Mouse (Mus musculus): ENCODE data around the gene Gm4027. TPM values are rescaled to one million over a fixed set of nuclear protein-coding genes. Genes with fewer than 3 reads are reported as not detected.
"Not testable (repeated sequence)": the region's sequence is repeated elsewhere in the genome, so short reads cannot be mapped to it uniquely, and the experiment has no call there.

The Gm4027 gene
- polyA plus RNA-seq (2015; fragmentation: Nextera tagmentation; extraction: Ambion mirVana): not detected in 2 replicates

GRCm38 (mm10) chr12:87618569-87618968, at the start of gene Gm4027:
Gene Gm4027, plus strand, starts transcription at chr12:87618869.
- not testable (repeated sequence) for H3K4me1 ChIP-seq (replicated peaks; ENCODE audit: control insufficient read depth, insufficient read depth, low read length); ATAC-seq; H3K4me3 ChIP-seq (replicated peaks; ENCODE audit: low read length); H3K9me3 ChIP-seq (ENCODE audit: control insufficient read depth, low read length); H3K36me3 ChIP-seq (ENCODE audit: control insufficient read depth, insufficient read depth); H3K27ac ChIP-seq (ENCODE audit: low read length); H3K9ac ChIP-seq (replicated peaks; ENCODE audit: low read depth, low read length); H3K27me3 ChIP-seq (replicated peaks; ENCODE audit: control insufficient read depth, insufficient read depth, low read length); H3K4me2 ChIP-seq (ENCODE audit: low read length)
- 84% methylated on average over 4 of the region's 7 CpGs for WGBS

- not testable (repeated sequence) for H3K36me3 ChIP-seq (ENCODE audit: control insufficient read depth, insufficient read depth); H3K27ac ChIP-seq (ENCODE audit: low read length); ATAC-seq; H3K4me2 ChIP-seq (ENCODE audit: low read length); H3K4me3 ChIP-seq (replicated peaks; ENCODE audit: low read length); H3K9me3 ChIP-seq (ENCODE audit: control insufficient read depth, low read length); H3K9ac ChIP-seq (replicated peaks; ENCODE audit: low read depth, low read length); H3K4me1 ChIP-seq (replicated peaks; ENCODE audit: control insufficient read depth, insufficient read depth, low read length); H3K27me3 ChIP-seq (replicated peaks; ENCODE audit: control insufficient read depth, insufficient read depth, low read length)
- 16% methylated on average over 2 of the region's 2 CpGs for WGBS
These were observed 17.3 kb upstream of the Gm4027 start for GRCm38 (mm10) chr12:87601388-87601787.

GRCm38 (mm10) chr12:87602388-87602787, 16.3 kb upstream of the Gm4027 start, which contains the start of gene Oog1:
Gene Oog1, plus strand, starts transcription at chr12:87602688.
- H3K4me1 ChIP-seq (replicated peaks; ENCODE audit: control insufficient read depth, insufficient read depth, low read length); H3K27me3 ChIP-seq (replicated peaks; ENCODE audit: control insufficient read depth, insufficient read depth, low read length); H3K27ac ChIP-seq (ENCODE audit: low read length); H3K36me3 ChIP-seq (ENCODE audit: control insufficient read depth, insufficient read depth); ATAC-seq; H3K9ac ChIP-seq (replicated peaks; ENCODE audit: low read depth, low read length); H3K4me3 ChIP-seq (replicated peaks; ENCODE audit: low read length); H3K9me3 ChIP-seq (ENCODE audit: control insufficient read depth, low read length); H3K4me2 ChIP-seq (ENCODE audit: low read length): not testable (repeated sequence)
- 78% methylated on average over 1 of the region's 2 CpGs for WGBS

GRCm38 (mm10) chr12:87644520-87644919, 25.9 kb downstream of the Gm4027 start, which contains the start of gene Gm16381:
Gene Gm16381, minus strand, starts transcription at chr12:87644620.
- not testable (repeated sequence) for H3K9me3 ChIP-seq (ENCODE audit: control insufficient read depth, low read length); ATAC-seq; H3K4me3 ChIP-seq (replicated peaks; ENCODE audit: low read length); H3K4me2 ChIP-seq (ENCODE audit: low read length); H3K4me1 ChIP-seq (replicated peaks; ENCODE audit: control insufficient read depth, insufficient read depth, low read length); H3K27ac ChIP-seq (ENCODE audit: low read length); H3K27me3 ChIP-seq (replicated peaks; ENCODE audit: control insufficient read depth, insufficient read depth, low read length); H3K9ac ChIP-seq (replicated peaks; ENCODE audit: low read depth, low read length); H3K36me3 ChIP-seq (ENCODE audit: control insufficient read depth, insufficient read depth)
- WGBS: 89% methylated on average over 1 of the region's 2 CpGs

GRCm38 (mm10) chr12:87652916-87653703, 34.4 kb downstream of the Gm4027 start:
- H3K9me3 ChIP-seq (ENCODE audit: control insufficient read depth, low read length); ATAC-seq; H3K27me3 ChIP-seq (replicated peaks; ENCODE audit: control insufficient read depth, insufficient read depth, low read length); H3K27ac ChIP-seq (ENCODE audit: low read length); H3K36me3 ChIP-seq (ENCODE audit: control insufficient read depth, insufficient read depth); H3K9ac ChIP-seq (replicated peaks; ENCODE audit: low read depth, low read length); H3K4me2 ChIP-seq (ENCODE audit: low read length); H3K4me1 ChIP-seq (replicated peaks; ENCODE audit: control insufficient read depth, insufficient read depth, low read length); H3K4me3 ChIP-seq (replicated peaks; ENCODE audit: low read length): not testable (repeated sequence)
- 87% methylated on average over 2 of the region's 4 CpGs for WGBS

Other genes starting within 250 kb of the Gm4027 start
- 60.6 and 67.6 TPM in 2 replicates for gene Sptlc2, start 230.5 kb upstream of the Gm4027 start, polyA plus RNA-seq (2015; fragmentation: Nextera tagmentation; extraction: Ambion mirVana)
- gene Slirp, start 175.0 kb upstream of the Gm4027 start, polyA plus RNA-seq (2015; fragmentation: Nextera tagmentation; extraction: Ambion mirVana): 211 and 233 TPM in 2 replicates
- gene Alkbh1, start 174.9 kb upstream of the Gm4027 start, polyA plus RNA-seq (2015; fragmentation: Nextera tagmentation; extraction: Ambion mirVana): 42.3 and 47.1 TPM in 2 replicates
- gene Snw1, start 146.6 kb upstream of the Gm4027 start, polyA plus RNA-seq (2015; fragmentation: Nextera tagmentation; extraction: Ambion mirVana): 116 and 131 TPM in 2 replicates
- not detected in 2 replicates for gene Gm5788, start 124.1 kb upstream of the Gm4027 start, polyA plus RNA-seq (2015; fragmentation: Nextera tagmentation; extraction: Ambion mirVana)
- not detected in 2 replicates for gene Gm8300, start 104.6 kb upstream of the Gm4027 start, polyA plus RNA-seq (2015; fragmentation: Nextera tagmentation; extraction: Ambion mirVana)
- gene Oog1, start 16.2 kb upstream of the Gm4027 start, polyA plus RNA-seq (2015; fragmentation: Nextera tagmentation; extraction: Ambion mirVana): not detected in 2 replicates
- gene Gm16381, start 25.8 kb downstream of the Gm4027 start, polyA plus RNA-seq (2015; fragmentation: Nextera tagmentation; extraction: Ambion mirVana): not detected in 2 replicates
- gene Gm21319, start 156.9 kb downstream of the Gm4027 start, polyA plus RNA-seq (2015; fragmentation: Nextera tagmentation; extraction: Ambion mirVana): not detected in 2 replicates
- not detected in 2 replicates for gene Gm21936, start 176.6 kb downstream of the Gm4027 start, polyA plus RNA-seq (2015; fragmentation: Nextera tagmentation; extraction: Ambion mirVana)
- not detected in 2 replicates for gene BB287469, start 197.7 kb downstream of the Gm4027 start, polyA plus RNA-seq (2015; fragmentation: Nextera tagmentation; extraction: Ambion mirVana)
- not detected in 2 replicates for gene Gm2001, start 223.5 kb downstream of the Gm4027 start, polyA plus RNA-seq (2015; fragmentation: Nextera tagmentation; extraction: Ambion mirVana)

Measured in forebrain, embryonic 16.5 days (tissue).